Mouse (Mus musculus) urinary bladder, postnatal 25 days (tissue): ENCODE data around the gene Pdzd2.
"Not testable (repeated sequence)": the region's sequence is repeated elsewhere in the genome, so short reads cannot be mapped to it uniquely, and the experiment has no call there.

Experiments
- DNase-seq: peaks from one replicate; pipeline ENCODE4 v3.0.0; 2022; ENCODE audit warnings: low spot score

Gene Pdzd2

GRCm38 (mm10) chr15:12375641-12376311 lies 363.9 kb downstream of the Pdzd2 start:
- peak; percentile 75 for DNase-seq

- no peak for DNase-seq
These were observed 364.8 kb downstream of the Pdzd2 start for GRCm38 (mm10) chr15:12374916-12375315.

GRCm38 (mm10) chr15:12373918-12374317 lies 365.8 kb downstream of the Pdzd2 start:
- DNase-seq, result no peak

- no peak for DNase-seq
These were observed 366.2 kb downstream of the Pdzd2 start for GRCm38 (mm10) chr15:12373496-12373895.

- peak; percentile 61 for DNase-seq
These were observed 368.5 kb downstream of the Pdzd2 start for GRCm38 (mm10) chr15:12371183-12371582.

- no peak for DNase-seq
These were observed 369.6 kb downstream of the Pdzd2 start for GRCm38 (mm10) chr15:12370096-12370495.

- no peak for DNase-seq
These were observed 370.9 kb downstream of the Pdzd2 start for GRCm38 (mm10) chr15:12368850-12369249.

GRCm38 (mm10) chr15:12368357-12368756 lies 371.4 kb downstream of the Pdzd2 start:
- DNase-seq, result no peak

GRCm38 (mm10) chr15:12367306-12368080 lies 372.2 kb downstream of the Pdzd2 start:
- no peak for DNase-seq

- not testable (repeated sequence) for DNase-seq
These were observed 373.0 kb downstream of the Pdzd2 start for GRCm38 (mm10) chr15:12366580-12367305.

- DNase-seq, result no peak
These were observed 373.7 kb downstream of the Pdzd2 start for GRCm38 (mm10) chr15:12366072-12366469.

GRCm38 (mm10) chr15:12365416-12366071 lies 374.2 kb downstream of the Pdzd2 start:
- no peak for DNase-seq

- no peak for DNase-seq
These were observed 375.6 kb downstream of the Pdzd2 start for GRCm38 (mm10) chr15:12364096-12364495.

- DNase-seq, result no peak
These were observed 377.1 kb downstream of the Pdzd2 start for GRCm38 (mm10) chr15:12362701-12363040.

- no peak for DNase-seq
These were observed 377.6 kb downstream of the Pdzd2 start for GRCm38 (mm10) chr15:12362001-12362700.

GRCm38 (mm10) chr15:12360519-12361212 lies 379.1 kb downstream of the Pdzd2 start:
- DNase-seq, result no peak

- DNase-seq, result no peak
These were observed 381.3 kb downstream of the Pdzd2 start for GRCm38 (mm10) chr15:12358384-12358783.

- DNase-seq, result no peak
These were observed 382.3 kb downstream of the Pdzd2 start for GRCm38 (mm10) chr15:12357459-12357858.

GRCm38 (mm10) chr15:12355907-12356306 lies 383.8 kb downstream of the Pdzd2 start:
- no peak for DNase-seq

GRCm38 (mm10) chr15:12355261-12355660 lies 384.5 kb downstream of the Pdzd2 start:
- no peak for DNase-seq

- DNase-seq, result no peak
These were observed 385.4 kb downstream of the Pdzd2 start for GRCm38 (mm10) chr15:12354281-12354810.
